Mouse (Mus musculus): ENCODE results near the gene Grap. TPM values are rescaled to one million over a fixed set of nuclear protein-coding genes. Genes with fewer than 3 reads are reported as not detected.
A peak's percentile ranks its signal among the peaks of the same experiment; 100 is the strongest.
"Not testable (repeated sequence)": the region's sequence is repeated elsewhere in the genome, so short reads cannot be mapped to it uniquely, and the experiment has no call there.

Gene Grap
- polyA plus RNA-seq, 1 experiment from 2014 or later, result 8.3 TPM

GRCm38 (mm10) chr11:61619356-61619755 is 33.7 kb upstream of the Grap start:
- Histone ChIP-seq H3K4me2 (peak overlapping the region; percentile 74), H3K4me1 (peaks cover 22% of the 10 kb centered on the region), H3K9ac (peak overlapping the region; percentile 62), H3K27me3 (no peaks in the 10 kb centered on the region), H3K9me3 (no peaks in the 10 kb centered on the region), H3K36me3 (no peaks in the 10 kb centered on the region), H3K4me3 (peak overlapping the region; percentile 42), H3K27ac (0 out of 2 replicates have a peak overlapping the region, but pooled peaks have one; percentile 41)
- ATAC-seq (ENCODE audit: insufficient number of reproducible peaks, insufficient read depth, low FRiP score, low TSS enrichment, low read depth), result no peak
- 11% methylated on average over 6 of the region's 6 CpGs for WGBS

- Histone ChIP-seq H3K4me2 (peak overlapping the region; percentile 74), H3K9ac (peak overlapping the region; percentile 62), H3K27me3 (no peaks in the 10 kb centered on the region), H3K9me3 (no peaks in the 10 kb centered on the region), H3K27ac (peak overlapping the region; percentile 41; the same call in 1 of the 2 replicates), H3K36me3 (no peaks in the 10 kb centered on the region), H3K4me1 (peaks cover 22% of the 10 kb centered on the region), H3K4me3 (peak overlapping the region; percentile 42)
- WGBS, result 1% methylated on average over 17 of the region's 17 CpGs
- peak; percentile 60; the same call in 1 of the 2 replicates for ATAC-seq (ENCODE audit: insufficient number of reproducible peaks, insufficient read depth, low FRiP score, low TSS enrichment, low read depth)
These were observed 33.2 kb upstream of the Grap start for GRCm38 (mm10) chr11:61619791-61620241.

GRCm38 (mm10) chr11:61620254-61620670 is 32.8 kb upstream of the Grap start:
- no peaks in the 10 kb centered on the region for H3K36me3 ChIP-seq
- peak; percentile 63; the same call in 1 of the 2 replicates for ATAC-seq (ENCODE audit: insufficient number of reproducible peaks, insufficient read depth, low FRiP score, low TSS enrichment, low read depth)
- no peaks in the 10 kb centered on the region for H3K9me3 ChIP-seq
- peak overlapping the region; percentile 42 for H3K4me3 ChIP-seq
- peaks cover 22% of the 10 kb centered on the region for H3K4me1 ChIP-seq
- under 1% methylated on average over 17 of the region's 17 CpGs for WGBS
- peak overlapping the region; percentile 74 for H3K4me2 ChIP-seq
- no peaks in the 10 kb centered on the region for H3K27me3 ChIP-seq
- H3K9ac ChIP-seq, result peak overlapping the region; percentile 62
- H3K27ac ChIP-seq, result peak overlapping the region; percentile 41; the same call in 1 of the 2 replicates

- Histone ChIP-seq H3K9ac (peak overlapping the region; percentile 62), H3K9me3 (no peaks in the 10 kb centered on the region), H3K27me3 (no peaks in the 10 kb centered on the region), H3K4me2 (peak overlapping the region; percentile 74), H3K36me3 (no peaks in the 10 kb centered on the region), H3K27ac (no peak overlapping the region), H3K4me3 (peak overlapping the region; percentile 42), H3K4me1 (peaks cover 17% of the 10 kb centered on the region)
- 57% methylated on average over 8 of the region's 8 CpGs for WGBS
- ATAC-seq (ENCODE audit: insufficient number of reproducible peaks, insufficient read depth, low FRiP score, low TSS enrichment, low read depth), result no peak
These were observed 32.3 kb upstream of the Grap start for GRCm38 (mm10) chr11:61620762-61621161.

GRCm38 (mm10) chr11:61625136-61625535 is 27.9 kb upstream of the Grap start:
- H3K36me3 ChIP-seq, result no peaks in the 10 kb centered on the region
- no peaks in the 10 kb centered on the region for H3K27me3 ChIP-seq
- H3K4me3 ChIP-seq, result no peak overlapping the region
- H3K27ac ChIP-seq, result no peak overlapping the region
- ATAC-seq (ENCODE audit: insufficient number of reproducible peaks, insufficient read depth, low FRiP score, low TSS enrichment, low read depth), result no peak
- no peak overlapping the region for H3K4me2 ChIP-seq
- no peaks in the 10 kb centered on the region; the same call in 1 of the 2 replicates for H3K4me1 ChIP-seq
- no peaks in the 10 kb centered on the region for H3K9me3 ChIP-seq
- no peak overlapping the region for H3K9ac ChIP-seq
- 73% methylated on average over 7 of the region's 7 CpGs for WGBS

GRCm38 (mm10) chr11:61626509-61626908 is 26.6 kb upstream of the Grap start:
- Histone ChIP-seq H3K9ac (no peak overlapping the region), H3K27me3 (no peaks in the 10 kb centered on the region), H3K4me3 (no peak overlapping the region), H3K4me2 (no peak overlapping the region), H3K36me3 (no peaks in the 10 kb centered on the region), H3K9me3 (no peaks in the 10 kb centered on the region), H3K4me1 (no peaks in the 10 kb centered on the region), H3K27ac (no peak overlapping the region)
- 86% methylated on average over 1 of the region's 1 CpGs for WGBS
- no peak for ATAC-seq (ENCODE audit: insufficient number of reproducible peaks, insufficient read depth, low FRiP score, low TSS enrichment, low read depth)

- no peaks in the 10 kb centered on the region for H3K4me1 ChIP-seq
- no peak overlapping the region for H3K9ac ChIP-seq
- H3K27ac ChIP-seq, result no peak overlapping the region
- H3K27me3 ChIP-seq, result no peaks in the 10 kb centered on the region
- ATAC-seq (ENCODE audit: insufficient number of reproducible peaks, insufficient read depth, low FRiP score, low TSS enrichment, low read depth), result no peak
- no peak overlapping the region for H3K4me2 ChIP-seq
- H3K9me3 ChIP-seq, result no peaks in the 10 kb centered on the region
- 68% methylated on average over 3 of the region's 3 CpGs for WGBS
- H3K36me3 ChIP-seq, result no peaks in the 10 kb centered on the region
- no peak overlapping the region for H3K4me3 ChIP-seq
These were observed 23.4 kb upstream of the Grap start for GRCm38 (mm10) chr11:61629621-61630020.

- not testable (repeated sequence) for H3K9me3 ChIP-seq; H3K9ac ChIP-seq; H3K4me3 ChIP-seq; H3K27ac ChIP-seq; H3K4me2 ChIP-seq; H3K36me3 ChIP-seq; H3K4me1 ChIP-seq; H3K27me3 ChIP-seq; ATAC-seq (ENCODE audit: insufficient number of reproducible peaks, insufficient read depth, low FRiP score, low TSS enrichment, low read depth)
- 91% methylated on average over 3 of the region's 4 CpGs for WGBS
These were observed 16.8 kb upstream of the Grap start for GRCm38 (mm10) chr11:61636309-61636708.

- WGBS, result 41% methylated on average over 1 of the region's 1 CpGs
- no peak overlapping the region for H3K9ac ChIP-seq
- ATAC-seq (ENCODE audit: insufficient number of reproducible peaks, insufficient read depth, low FRiP score, low TSS enrichment, low read depth), result no peak
- no peak overlapping the region for H3K27ac ChIP-seq
- no peak overlapping the region for H3K4me2 ChIP-seq
- no peaks in the 10 kb centered on the region for H3K9me3 ChIP-seq
- H3K4me1 ChIP-seq, result no peaks in the 10 kb centered on the region
- no peak overlapping the region for H3K4me3 ChIP-seq
- H3K36me3 ChIP-seq, result no peaks in the 10 kb centered on the region
- H3K27me3 ChIP-seq, result no peaks in the 10 kb centered on the region
These were observed 15.7 kb upstream of the Grap start for GRCm38 (mm10) chr11:61637413-61637812.

- 88% methylated on average over 3 of the region's 3 CpGs for WGBS
- H3K4me2 ChIP-seq, result no peak overlapping the region
These were observed 15.2 kb upstream of the Grap start for GRCm38 (mm10) chr11:61637856-61638255.

GRCm38 (mm10) chr11:61638764-61639536 is 14.1 kb upstream of the Grap start:
- peaks cover 5% of the 10 kb centered on the region; the same call in 1 of the 2 replicates for H3K4me1 ChIP-seq
- no peak overlapping the region for H3K9ac ChIP-seq
- no peaks in the 10 kb centered on the region for H3K27me3 ChIP-seq
- 75% methylated on average over 12 of the region's 12 CpGs for WGBS
- no peak for ATAC-seq (ENCODE audit: insufficient number of reproducible peaks, insufficient read depth, low FRiP score, low TSS enrichment, low read depth)
- no peak overlapping the region for H3K4me2 ChIP-seq
- H3K9me3 ChIP-seq, result no peaks in the 10 kb centered on the region
- H3K4me3 ChIP-seq, result no peak overlapping the region
- no peak overlapping the region for H3K27ac ChIP-seq
- H3K36me3 ChIP-seq, result no peaks in the 10 kb centered on the region

More at GRCm38 (mm10) chr11:61637856-61638255, 15.2 kb upstream of the Grap start:
- no peak overlapping the region for H3K27ac ChIP-seq
- no peaks in the 10 kb centered on the region for H3K9me3 ChIP-seq
- H3K36me3 ChIP-seq, result no peaks in the 10 kb centered on the region
- H3K27me3 ChIP-seq, result no peaks in the 10 kb centered on the region
- ATAC-seq (ENCODE audit: insufficient number of reproducible peaks, insufficient read depth, low FRiP score, low TSS enrichment, low read depth), result no peak
- no peaks in the 10 kb centered on the region for H3K4me1 ChIP-seq
- no peak overlapping the region for H3K9ac ChIP-seq
- no peak overlapping the region for H3K4me3 ChIP-seq

- peaks cover 12% of the 10 kb centered on the region; the same call in 1 of the 2 replicates for H3K4me1 ChIP-seq
- H3K36me3 ChIP-seq, result no peaks in the 10 kb centered on the region
- H3K27ac ChIP-seq, result no peak overlapping the region
- 90% methylated on average over 6 of the region's 6 CpGs for WGBS
- no peak overlapping the region for H3K4me2 ChIP-seq
- no peak overlapping the region for H3K4me3 ChIP-seq
- no peak for ATAC-seq (ENCODE audit: insufficient number of reproducible peaks, insufficient read depth, low FRiP score, low TSS enrichment, low read depth)
- H3K9ac ChIP-seq, result no peak overlapping the region
- H3K27me3 ChIP-seq, result no peaks in the 10 kb centered on the region
- H3K9me3 ChIP-seq, result no peaks in the 10 kb centered on the region
These were observed 13.4 kb upstream of the Grap start for GRCm38 (mm10) chr11:61639601-61640177.

Data from embryonic facial prominence, embryonic 13.5 days (tissue).